ENCODE assay signal across 8 mouse cellular contexts in genomic region chr1:91211099-91211498, GRCm38 (mm10). TPM values are rescaled to one million over a fixed set of nuclear protein-coding genes. Genes with fewer than 3 reads are reported as not detected.
A peak's percentile ranks its signal among the peaks of the same experiment; 100 is the strongest.
DNase-seq lines count a peak whose midpoint lies in the region; ATAC-seq and TF ChIP-seq lines count a peak whose summit lies in the region.

No protein-coding gene starts in this region.

- H3K27me3 ChIP-seq in testis, adult 2 months (ENCODE audit: control insufficient read depth, insufficient read depth, low read length) = no peaks in the 10 kb centered on the region
- H3K27me3 ChIP-seq in liver, adult 2 months (ENCODE audit: control insufficient read depth, insufficient read depth, low read length) = no peaks in the 10 kb centered on the region

- H3K4me3 ChIP-seq in testis, adult 2 months (ENCODE audit: control insufficient read depth, low read depth, low read length) = no peak overlapping the region
- no peak overlapping the region for H3K4me3 ChIP-seq in liver, adult 2 months (ENCODE audit: insufficient read depth, low read depth, low read length)

- TF ChIP-seq CTCF in testis, adult 2 months (IDR thresholded peaks at IDR 0.05; ENCODE audit: control insufficient read depth, insufficient read depth, insufficient replicate concordance, low read depth, low read length) = peak; percentile 32; the same call in 1 of the 2 replicates
- peak; percentile 74 for TF ChIP-seq CTCF in liver, adult 2 months (IDR thresholded peaks at IDR 0.05; ENCODE audit: low read depth, low read length)

- WGBS in liver, adult 2 months = 86% methylated on average over 1 of the region's 1 CpGs

- TF ChIP-seq POLR2A in testis, adult 2 months (IDR thresholded peaks at IDR 0.05; ENCODE audit: control insufficient read depth, low read depth, low read length) = no peak
- TF ChIP-seq POLR2A in liver, adult 2 months (IDR thresholded peaks at IDR 0.05; ENCODE audit: extremely low read depth, insufficient read depth, low read length) = no peak

- no peak overlapping the region for H3K9ac ChIP-seq in liver, adult 2 months (ENCODE audit: low read depth, low read length)

- H3K4me1 ChIP-seq in testis, adult 2 months (ENCODE audit: control insufficient read depth, insufficient read depth, low read length) = no peaks in the 10 kb centered on the region; the same call in 1 of the 2 replicates
- no peaks in the 10 kb centered on the region for H3K4me1 ChIP-seq in liver, adult 2 months (ENCODE audit: control insufficient read depth, insufficient read depth, low read length)

- no peak overlapping the region for H3K27ac ChIP-seq in testis, adult 2 months (ENCODE audit: control insufficient read depth, insufficient read depth, low read depth, low read length)
- H3K27ac ChIP-seq in liver, adult 2 months (replicated peaks; ENCODE audit: insufficient read depth, low read depth, low read length) = no peak overlapping the region

- no peaks in the 10 kb centered on the region for H3K79me2 ChIP-seq in liver, adult 2 months (ENCODE audit: control insufficient read depth, insufficient read depth, low read length)

- peak; percentile 67 for ATAC-seq in inflammation-experienced regulatory T-cells, adult 6 months

- no peak for DNase-seq in testis, postnatal 14 days (ENCODE audit: low spot score)
- peak; percentile 29 for DNase-seq in c-Kit-positive CD71-positive TER-119-positive erythroid progenitor cells, embryonic 14.5 days (ENCODE audit: low spot score)
- DNase-seq in forelimb bud, embryonic 11.5 days (ENCODE audit: low read depth, low spot score) = peak; percentile 60
- no peak for DNase-seq in liver, adult 2 months (ENCODE audit: extremely low read depth, low read depth, low spot score)
- peak; percentile 88 for DNase-seq in retina, embryonic 14.5 days (ENCODE audit: low spot score)
- DNase-seq in Muller cell, postnatal 12 days (ENCODE audit: inconsistent ontology term) = no peak

- H3K36me3 ChIP-seq in testis, adult 2 months (ENCODE audit: control insufficient read depth, insufficient read depth, low read length) = no peaks in the 10 kb centered on the region
- H3K36me3 ChIP-seq in liver, adult 2 months (ENCODE audit: control insufficient read depth, insufficient read depth, low read length) = no peaks in the 10 kb centered on the region

RNA-seq across cellular contexts. Expression of gene Ramp1, which starts 31.5 kb away (rescaled TPM):
- 2.1 and 12.8 TPM in 2 replicates for polyA plus RNA-seq in testis, adult 2 months (2012; rRNA removed)
- 10 to 100 TPM; 10.3 to 37.8 (median 35.7) TPM for polyA plus RNA-seq in inflammation-experienced regulatory T-cells, adult 6 months (2017; shearing (Covaris generic))
- 3.6 and 4.6 TPM in 2 replicates for total RNA-seq in liver, adult 2 months (2014; rRNA removed)
- 6.3 and 6.6 TPM in 2 replicates for polyA plus RNA-seq in liver, adult 2 months (2012; rRNA removed)

RNA-seq across cellular contexts. Expression of gene Ube2f, which starts 39.0 kb away (rescaled TPM):
- 159 and 164 TPM in 2 replicates for polyA plus RNA-seq in testis, adult 2 months (2012; rRNA removed)
- polyA plus RNA-seq in inflammation-experienced regulatory T-cells, adult 6 months (2017; shearing (Covaris generic)) = 100 to 1,000 TPM in 2 of 3 experiments, 10 to 100 TPM in 1; 86.0 to 104 (median 100) TPM
- 17.7 and 23.0 TPM in 2 replicates for total RNA-seq in liver, adult 2 months (2014; rRNA removed)
- 23.4 and 32.9 TPM in 2 replicates for polyA plus RNA-seq in liver, adult 2 months (2012; rRNA removed)

Comparison
In these comparisons a context has a peak if more than half of its experiments do, and no peak if none do; other contexts are left out.
1. DNase-seq: peak in c-Kit-positive CD71-positive TER-119-positive erythroid progenitor cells, embryonic 14.5 days (single experiment), forelimb bud, embryonic 11.5 days (single experiment) and retina, embryonic 14.5 days (single experiment); none in testis, postnatal 14 days (single experiment), liver, adult 2 months (single experiment) and Muller cell, postnatal 12 days (single experiment).